Mouse (Mus musculus) splenic B cell, adult 2 months (primary cell): Measurements from ENCODE around the gene Ctsc.

Experiments
- DNase-seq: peaks from one replicate; pipeline ENCODE4 v3.0.0-alpha.2; 2011; ENCODE audit warnings: low read depth, low spot score
- H3K27me3 ChIP-seq: 2 replicates; pipeline ENCODE4 v1.6.1; 2012; ENCODE audit warnings: mild to moderate bottlenecking, low read length, moderate library complexity, mixed read lengths; ENCODE audit not compliant: control insufficient read depth, poor library complexity, insufficient read depth, severe bottlenecking
- H3K36me3 ChIP-seq: 2 replicates; pipeline ENCODE4 v1.6.1; 2012; ENCODE audit warnings: mild to moderate bottlenecking, low read length, moderate library complexity, mixed read lengths; ENCODE audit not compliant: control insufficient read depth, poor library complexity, insufficient read depth, severe bottlenecking

The Ctsc gene

DNA sequence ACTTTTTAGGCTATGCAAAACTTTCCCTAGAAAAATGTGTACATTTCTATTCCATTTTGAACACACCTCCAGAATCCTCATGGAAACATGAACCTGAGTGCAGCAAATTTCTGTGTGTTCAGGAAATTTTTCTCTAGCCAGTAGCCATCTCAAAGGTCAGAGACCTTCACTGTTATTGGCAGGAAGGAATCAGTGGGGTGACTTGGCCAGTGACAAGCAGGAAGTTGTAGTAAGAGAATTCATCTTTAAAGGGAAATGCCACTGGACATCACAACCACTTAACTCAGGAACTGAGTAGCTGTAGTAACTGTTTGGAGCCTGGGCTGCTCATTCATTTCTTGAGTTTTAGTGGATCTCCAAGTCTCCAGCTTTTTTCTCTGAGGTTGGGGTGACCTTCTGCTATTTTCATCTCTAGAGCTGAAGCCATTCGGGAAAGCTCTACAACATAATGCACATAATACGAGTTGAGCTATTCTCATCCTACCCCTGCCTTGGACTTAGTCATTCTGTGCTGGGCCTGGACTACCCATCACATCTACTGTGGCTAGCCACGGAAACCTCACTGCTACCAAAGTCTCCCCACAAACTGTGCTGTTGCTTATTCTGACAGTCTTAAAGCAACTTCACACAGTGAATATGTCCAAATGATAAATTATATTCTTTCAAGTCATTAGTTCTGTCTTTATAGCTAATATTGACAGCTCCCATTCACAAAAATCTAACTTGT is 41.7 kb downstream of the Ctsc start:
- H3K36me3 ChIP-seq = no peaks in the 10 kb centered on the region
- H3K27me3 ChIP-seq = no peaks in the 10 kb centered on the region
- DNase-seq = no peak

DNA sequence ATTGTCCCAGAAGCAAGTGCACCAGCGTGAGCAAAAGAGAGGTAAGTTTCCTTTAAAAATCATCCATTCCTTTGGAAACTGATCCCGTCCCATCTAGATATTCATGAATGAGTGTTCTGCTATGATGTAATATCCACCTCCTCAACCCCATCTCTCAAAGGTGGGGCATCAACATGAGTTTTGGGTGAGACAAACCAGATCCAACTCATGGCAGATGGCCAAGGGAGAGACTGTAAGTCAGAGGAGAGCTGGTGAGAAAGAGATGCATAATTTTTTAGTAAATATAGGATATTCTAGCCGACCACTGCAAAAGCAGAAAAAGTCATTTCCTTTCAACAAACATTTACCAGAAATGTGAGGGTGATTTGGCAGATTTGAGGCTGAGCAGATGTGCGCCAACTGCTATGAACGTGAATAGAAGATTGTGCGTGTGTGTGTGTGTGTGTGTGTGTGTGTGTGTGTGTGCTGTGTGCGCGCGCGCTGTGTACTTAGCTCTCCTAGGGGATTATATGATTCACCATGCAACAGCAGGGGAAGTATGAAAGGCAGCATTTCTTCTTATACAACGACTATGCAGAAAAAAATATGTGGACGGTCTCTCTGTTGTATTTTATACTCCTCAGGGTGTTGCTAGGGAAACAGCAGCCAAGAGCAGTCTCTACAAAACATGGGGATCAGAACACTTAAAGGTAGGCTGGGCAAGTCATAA is 42.9 kb downstream of the Ctsc start:
- no peaks in the 10 kb centered on the region for H3K27me3 ChIP-seq
- no peak for DNase-seq
- no peaks in the 10 kb centered on the region for H3K36me3 ChIP-seq

DNA sequence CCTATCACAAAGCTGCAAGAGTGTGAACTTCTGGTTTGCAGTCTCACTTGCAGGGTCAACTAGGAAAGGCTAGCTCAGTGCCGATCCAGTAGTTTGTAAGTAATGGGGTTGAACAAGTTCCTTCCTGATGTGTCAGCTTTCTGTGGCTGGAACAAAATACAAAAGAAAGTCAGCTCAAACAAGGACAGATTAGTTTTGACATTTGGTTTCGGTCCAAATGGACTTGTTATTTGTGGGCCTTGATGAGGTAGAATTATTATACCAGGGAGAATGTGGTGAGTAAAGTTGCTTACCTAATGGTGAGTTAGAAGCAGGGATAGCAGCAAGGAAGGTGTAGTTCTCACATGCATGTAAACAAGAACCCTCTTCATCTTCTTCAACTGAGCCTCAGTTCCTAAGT is 44.5 kb downstream of the Ctsc start:
- no peak for DNase-seq
- Histone ChIP-seq H3K36me3 (no peaks in the 10 kb centered on the region), H3K27me3 (no peaks in the 10 kb centered on the region)

GRCm38 (mm10) chr7:88327495-88327894 is 49.6 kb downstream of the Ctsc start:
- no peak for DNase-seq
- H3K36me3 ChIP-seq = no peaks in the 10 kb centered on the region
- H3K27me3 ChIP-seq = no peaks in the 10 kb centered on the region

DNA sequence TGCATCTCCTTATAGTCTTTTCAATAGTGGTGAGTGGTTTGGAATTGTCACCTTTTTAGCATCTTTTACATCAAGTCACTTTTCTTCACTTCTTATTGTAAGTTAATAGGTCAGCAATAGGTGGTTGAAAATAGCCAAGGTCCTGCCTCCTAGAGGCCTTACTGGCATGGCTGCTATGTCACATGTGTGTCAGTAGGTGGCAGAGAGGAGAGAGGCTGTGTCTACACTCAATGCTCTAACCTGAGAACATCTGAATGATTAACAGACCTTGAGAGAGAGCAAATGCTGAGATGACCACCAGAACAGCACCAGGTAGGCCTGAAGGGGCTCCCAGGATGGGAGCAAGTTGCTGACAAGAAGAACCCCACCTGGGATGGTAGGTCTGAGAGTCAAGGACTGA is 65.9 kb downstream of the Ctsc start:
- Histone ChIP-seq H3K36me3 (no peaks in the 10 kb centered on the region), H3K27me3 (no peaks in the 10 kb centered on the region)
- peak; percentile 44 for DNase-seq

- Histone ChIP-seq H3K36me3 (no peaks in the 10 kb centered on the region), H3K27me3 (no peaks in the 10 kb centered on the region)
- no peak for DNase-seq
Measured at GRCm38 (mm10) chr7:88346035-88346434, 68.2 kb downstream of the Ctsc start.

DNA sequence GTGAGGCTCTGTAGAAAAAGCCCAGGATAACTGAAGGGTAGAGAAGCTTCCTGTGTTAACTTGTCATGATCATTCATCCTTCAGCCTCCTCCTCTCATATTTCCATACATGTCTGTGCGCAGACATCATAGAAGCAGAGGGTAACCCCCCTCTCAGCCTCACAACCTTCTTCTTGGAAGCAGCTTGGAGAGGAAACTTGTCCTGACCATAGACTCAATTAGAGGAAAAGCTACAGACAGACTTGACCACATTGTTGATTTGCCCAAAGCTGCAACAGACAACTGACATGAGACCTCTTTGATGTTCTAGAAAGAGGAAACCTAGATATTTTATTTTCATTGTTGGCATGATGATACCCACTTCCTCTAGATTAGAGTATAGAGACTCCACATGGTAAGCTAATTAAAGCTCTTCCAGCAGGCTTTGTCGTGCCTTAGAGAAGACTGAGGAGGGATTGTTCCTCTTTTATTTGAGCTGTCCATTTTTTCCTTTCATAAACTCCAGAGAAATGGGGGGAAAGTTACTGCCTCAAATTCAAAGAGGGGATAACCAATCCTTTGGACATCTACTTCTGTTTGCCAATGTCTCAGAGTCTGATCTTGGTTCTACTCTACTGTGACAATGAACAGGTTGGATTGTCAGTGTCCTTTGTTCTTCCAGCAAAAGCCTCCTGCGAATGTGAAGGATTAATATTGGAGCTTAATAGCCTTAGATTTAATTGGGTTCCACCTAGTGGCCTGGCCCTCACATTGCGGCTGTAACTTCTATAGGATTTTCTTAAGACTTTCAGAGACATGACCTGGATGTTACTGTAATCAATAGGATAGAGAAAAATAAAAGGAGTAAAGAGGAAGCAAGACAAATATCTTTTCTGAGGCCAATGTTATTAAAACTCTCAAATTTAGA is 79.2 kb downstream of the Ctsc start:
- Histone ChIP-seq H3K36me3 (no peaks in the 10 kb centered on the region), H3K27me3 (no peaks in the 10 kb centered on the region)
- peak; percentile 63 for DNase-seq

GRCm38 (mm10) chr7:88358042-88358878 is 80.4 kb downstream of the Ctsc start:
- no peaks in the 10 kb centered on the region for H3K36me3 ChIP-seq
- no peaks in the 10 kb centered on the region for H3K27me3 ChIP-seq
- DNase-seq = no peak
